Mouse (Mus musculus): ENCODE measurements at regions not wholly inside any gene's neighbourhood (a gene's known extent, or its start where the extent isn't known, plus 50 kb on each side); places are given as distances from the start of the nearest gene placed in this dataset.

DNA sequence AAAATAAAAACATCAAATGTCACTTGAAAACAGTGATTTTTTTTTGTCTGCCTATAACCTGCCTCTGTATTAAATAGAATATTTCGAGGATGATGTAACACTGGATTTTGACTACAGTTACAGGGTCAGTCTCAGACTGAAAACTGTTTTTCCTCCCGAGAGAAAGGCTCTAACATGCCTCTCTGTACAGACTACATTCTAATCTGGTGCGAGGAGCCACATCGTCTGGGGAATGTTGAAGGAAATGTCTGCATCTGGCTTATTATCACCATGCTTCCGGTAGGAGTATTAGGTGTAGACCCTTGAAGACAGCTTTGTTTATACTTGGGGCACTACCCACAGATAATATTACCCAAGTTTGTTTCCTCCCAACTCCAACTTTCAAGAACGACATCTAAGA lies 210.4 kb upstream of the BC052040 start:
- TF ChIP-seq CTCF (IDR thresholded peaks at IDR 0.05; ENCODE audit: borderline replicate concordance, extremely low read depth, insufficient read depth, insufficient read length) (no peak), POLR2A (IDR thresholded peaks at IDR 0.05; ENCODE audit: borderline replicate concordance, extremely low read depth, insufficient read depth, insufficient read length, poor library complexity, severe bottlenecking) (no peak)

Data from brain, embryonic 14.5 days (tissue).